Mouse (Mus musculus): ENCODE data around the gene Pafah2.

Pafah2 gene

DNA sequence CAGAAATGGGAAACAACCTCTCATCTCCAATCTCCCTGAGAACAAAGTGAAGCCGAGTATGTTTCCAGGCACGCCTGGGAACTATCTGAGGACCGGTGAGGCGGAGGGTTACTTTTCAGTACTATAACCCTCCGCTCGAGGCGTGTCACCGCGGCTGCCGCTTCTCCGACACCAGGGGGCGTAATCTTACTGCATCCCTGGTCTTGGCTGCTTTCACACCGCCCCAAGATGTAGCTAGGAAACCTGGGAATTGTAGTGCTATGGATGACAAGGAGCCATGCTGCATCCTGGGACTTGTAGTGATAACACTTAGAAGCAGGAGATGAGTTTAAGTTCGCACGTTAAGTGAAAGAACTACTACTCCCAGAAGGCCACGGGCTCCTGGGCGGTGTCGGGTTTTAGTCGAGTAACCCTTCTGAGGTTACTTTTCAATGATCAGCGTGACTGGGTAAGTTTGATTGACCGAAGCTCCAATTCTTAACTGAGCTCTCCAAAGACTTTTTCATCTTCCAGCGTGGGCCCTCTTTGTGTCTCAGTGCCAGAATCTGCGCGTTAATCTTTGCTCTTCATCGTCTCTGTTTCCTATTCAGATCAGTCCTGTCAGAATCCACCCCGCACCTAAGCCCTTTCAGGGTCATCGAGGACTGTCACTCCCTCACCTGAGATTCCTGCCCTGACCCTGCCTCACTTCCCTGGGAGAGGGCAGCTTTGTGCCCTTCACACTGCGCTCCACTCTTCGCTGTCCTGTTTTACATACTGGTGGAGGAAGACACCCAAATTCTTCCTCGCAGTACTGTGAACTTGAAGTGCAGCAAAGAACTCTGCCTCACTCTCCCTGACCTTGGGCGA is at the start of gene Pafah2:
TSS of gene Pafah2 (plus strand) at position 344 of the 849 bp plus-strand sequence.
- DNase-seq (ENCODE audit: low spot score in 2 of 2) = peak; percentile 97 to 99

DNA sequence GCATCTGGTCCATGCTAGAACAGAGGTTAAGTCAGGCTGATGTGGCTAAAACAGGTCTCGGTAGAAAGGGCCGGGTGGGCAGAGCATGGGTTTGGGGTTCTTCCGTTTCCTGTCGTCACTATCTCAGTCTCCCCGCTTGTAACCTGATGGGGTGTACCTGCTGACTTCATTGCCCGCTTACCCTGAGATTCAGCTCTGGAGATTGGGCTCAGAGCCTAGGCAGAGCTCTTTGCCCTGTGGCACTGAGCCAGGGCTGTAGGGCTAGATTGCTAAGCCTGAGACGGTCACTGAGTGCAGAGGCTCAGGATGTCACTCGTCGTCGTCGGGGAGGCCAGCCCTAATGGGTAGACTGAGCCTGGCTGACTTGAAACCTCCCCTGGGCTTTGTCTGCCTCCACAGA is 48.0 kb upstream of the Pafah2 start:
- no peak for DNase-seq (ENCODE audit: low spot score in 2 of 2)

DNA sequence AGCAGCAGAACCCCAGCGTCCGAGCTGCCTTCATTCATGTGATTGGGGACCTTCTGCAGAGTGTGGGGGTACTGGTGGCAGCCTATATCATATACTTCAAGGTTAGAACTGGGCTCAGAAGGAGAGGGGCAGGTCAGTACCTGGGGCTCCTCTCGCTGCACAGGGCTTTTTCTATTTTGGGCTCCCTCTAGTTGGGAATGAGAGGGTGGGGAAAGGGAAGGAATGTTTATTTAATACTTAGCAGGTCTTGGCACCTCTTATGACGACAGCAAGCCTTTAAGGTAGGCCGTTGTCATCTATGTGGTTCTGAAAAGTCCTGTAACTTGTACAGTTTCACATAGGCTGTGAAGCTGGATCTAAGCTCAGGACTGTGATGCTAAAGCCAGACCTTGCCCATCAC is 47.6 kb upstream of the Pafah2 start:
- no peak for DNase-seq (ENCODE audit: low spot score in 2 of 2)

DNA sequence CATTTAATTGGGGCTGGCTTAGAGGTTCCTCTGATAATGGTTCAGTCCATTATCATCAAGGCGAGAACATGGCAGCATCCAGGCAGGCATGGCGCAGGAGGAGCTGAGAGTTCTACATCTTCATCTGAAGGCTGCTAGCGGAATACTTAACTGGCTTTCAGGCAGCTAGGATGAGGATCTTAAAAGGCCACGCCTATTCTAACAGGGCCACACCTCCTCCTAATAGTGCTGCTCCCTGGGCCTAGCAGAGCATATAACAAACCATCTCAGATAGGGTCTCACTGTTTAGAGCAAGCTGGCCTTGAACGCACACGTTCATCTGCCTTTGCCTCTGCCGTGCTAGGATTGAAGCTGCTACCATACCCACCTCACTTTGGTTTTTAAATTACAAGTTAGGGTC is 46.3 kb upstream of the Pafah2 start:
- no peak for DNase-seq (ENCODE audit: low spot score in 2 of 2)

DNA sequence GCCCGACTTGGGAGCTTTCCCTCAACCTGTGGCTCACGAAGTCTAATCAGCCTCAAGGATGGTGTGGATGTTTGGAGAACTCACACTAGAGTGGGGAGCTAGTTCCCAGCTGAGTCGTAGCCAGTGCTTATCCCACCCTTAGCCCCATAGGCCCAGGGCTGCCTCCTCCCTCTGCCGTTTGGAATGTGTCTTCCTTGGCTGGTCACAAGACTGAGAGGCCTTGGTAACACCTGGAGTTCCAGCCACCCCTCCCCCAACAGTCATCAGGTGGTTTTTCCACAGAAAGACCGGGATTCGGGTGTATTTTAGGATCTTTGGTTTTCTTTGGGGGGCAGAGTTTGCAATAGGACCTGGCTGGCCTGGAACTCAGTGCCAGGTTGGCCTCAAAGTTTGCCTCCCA is 45.5 kb upstream of the Pafah2 start:
- no peak for DNase-seq (ENCODE audit: low spot score in 2 of 2)

DNA sequence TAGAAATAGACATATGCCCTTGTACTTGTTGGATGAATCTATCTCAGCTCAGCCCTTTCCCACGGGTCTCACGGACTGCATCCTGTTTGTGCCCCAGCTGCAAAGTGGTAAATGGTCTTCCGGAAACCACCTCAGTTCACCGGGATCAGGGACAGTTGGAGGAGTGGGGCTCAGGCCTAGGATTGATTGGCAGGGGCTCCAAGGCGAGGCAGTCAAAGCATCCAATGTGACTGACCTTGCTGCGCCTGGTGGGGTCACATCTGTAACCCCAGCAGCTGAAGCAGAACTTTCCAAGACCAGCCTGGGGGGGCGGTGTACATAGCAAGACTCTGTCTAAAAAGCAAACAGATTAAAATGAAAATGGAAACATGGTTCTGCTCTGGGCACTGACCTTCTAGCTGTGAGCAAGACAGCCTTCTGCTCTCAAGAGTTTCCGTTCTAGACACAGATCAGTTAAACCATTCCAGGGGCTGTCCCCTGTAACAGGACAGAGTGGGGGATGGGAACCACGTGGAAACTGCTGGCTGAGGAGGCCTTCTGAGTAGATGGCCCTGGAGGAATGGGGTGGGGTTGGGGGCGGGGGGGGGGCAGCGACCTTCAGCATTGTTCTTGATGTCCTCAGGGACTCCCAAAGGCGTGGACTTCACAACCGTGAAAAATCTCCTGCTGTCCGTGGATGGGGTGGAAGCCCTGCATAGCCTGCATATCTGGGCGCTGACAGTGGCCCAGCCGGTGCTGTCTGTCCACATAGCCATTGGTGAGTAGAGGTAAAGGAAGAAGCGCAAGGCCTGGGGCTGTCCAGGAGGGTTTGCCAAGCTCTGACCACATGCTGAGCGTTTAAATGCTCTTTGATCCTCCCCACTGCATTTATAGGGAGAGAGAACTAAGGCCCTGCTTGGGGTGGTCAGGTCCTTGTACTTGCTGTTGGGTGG is 44.5 kb upstream of the Pafah2 start:
- DNase-seq (ENCODE audit: low spot score in 2 of 2) = no peak

DNA sequence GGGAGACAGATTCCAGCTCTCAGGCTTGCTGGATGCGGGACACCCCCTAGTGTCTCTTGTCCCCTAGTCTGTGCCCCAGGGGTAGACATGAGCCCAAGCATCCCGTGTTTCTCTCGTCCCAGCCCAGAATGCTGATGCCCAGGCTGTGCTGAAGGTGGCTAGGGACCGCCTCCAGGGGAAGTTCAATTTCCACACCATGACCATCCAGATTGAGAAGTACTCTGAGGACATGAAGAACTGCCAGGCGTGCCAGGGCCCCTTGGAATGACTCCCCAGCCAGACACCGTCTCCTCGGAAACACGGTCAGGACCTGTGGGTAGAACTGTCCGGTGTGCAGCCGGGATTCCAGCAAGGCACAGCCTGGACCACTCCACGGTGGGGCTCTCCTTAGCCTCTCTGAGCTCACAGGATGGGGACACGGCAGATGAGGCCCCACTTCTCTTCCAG is 43.8 kb upstream of the Pafah2 start:
- no peak for DNase-seq (ENCODE audit: low spot score in 2 of 2)

DNA sequence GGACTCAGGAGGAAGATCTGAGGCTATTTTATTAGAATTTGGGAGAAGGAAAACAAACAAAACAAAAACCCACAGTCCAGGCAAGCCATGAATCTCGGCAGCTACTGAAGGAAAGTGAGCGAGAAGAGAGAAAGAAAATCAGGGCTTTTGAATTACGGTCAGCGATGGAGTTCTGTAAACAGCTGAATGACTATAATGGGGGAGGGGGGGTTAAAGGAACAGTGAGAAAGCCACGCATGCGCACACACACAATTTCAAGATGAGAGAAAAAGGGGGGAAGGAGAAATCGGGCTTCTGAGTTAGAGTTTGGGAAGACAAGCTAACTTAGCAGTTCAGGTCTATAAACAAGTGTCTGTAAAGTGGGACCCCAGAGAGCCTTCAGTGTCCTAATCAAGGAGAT is 43.2 kb upstream of the Pafah2 start:
- no peak for DNase-seq (ENCODE audit: low spot score in 2 of 2)

DNA sequence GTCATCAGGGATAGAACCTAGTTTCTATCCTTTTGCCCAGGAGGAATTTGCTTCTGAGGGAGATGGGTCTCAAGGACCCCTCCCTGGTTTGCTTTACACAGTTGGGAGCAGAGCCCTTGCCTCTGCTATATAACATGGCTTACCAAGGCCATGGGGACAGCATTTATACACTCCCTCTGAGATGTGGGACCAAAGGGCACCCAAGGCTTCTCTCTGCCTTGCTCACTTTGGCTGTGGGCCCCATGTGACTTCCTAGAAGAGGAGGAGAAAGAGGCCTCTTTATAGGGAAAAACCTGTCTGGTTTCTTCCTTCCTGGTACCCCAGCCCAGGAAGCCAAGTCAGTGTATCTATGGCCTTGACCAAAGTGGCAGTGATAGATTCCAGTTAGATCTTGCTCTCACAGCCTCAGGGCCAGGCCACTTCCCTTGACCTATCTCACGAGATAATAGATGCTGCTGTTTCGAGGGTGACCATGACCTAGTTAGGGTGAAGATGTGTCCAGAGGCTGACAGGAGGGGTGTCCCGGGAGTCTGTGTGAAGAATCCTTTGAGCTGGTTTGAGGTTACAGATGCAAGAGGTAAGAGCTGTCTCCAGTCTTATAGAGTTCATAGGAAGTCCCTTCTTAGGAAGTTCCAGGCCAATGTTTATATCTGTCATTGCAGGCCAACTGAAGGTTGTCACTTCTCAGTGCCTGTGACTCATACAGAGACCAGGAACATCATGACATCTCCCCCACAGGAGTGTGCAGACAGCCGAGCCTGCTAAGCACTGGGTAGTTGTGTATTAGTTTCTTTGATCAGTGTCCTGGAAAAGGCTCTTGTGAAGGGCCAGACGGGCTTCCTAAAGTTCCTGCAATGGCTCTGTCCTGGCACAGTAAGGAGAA is 42.4 kb upstream of the Pafah2 start:
- DNase-seq (ENCODE audit: low spot score in 2 of 2) = no peak

DNA sequence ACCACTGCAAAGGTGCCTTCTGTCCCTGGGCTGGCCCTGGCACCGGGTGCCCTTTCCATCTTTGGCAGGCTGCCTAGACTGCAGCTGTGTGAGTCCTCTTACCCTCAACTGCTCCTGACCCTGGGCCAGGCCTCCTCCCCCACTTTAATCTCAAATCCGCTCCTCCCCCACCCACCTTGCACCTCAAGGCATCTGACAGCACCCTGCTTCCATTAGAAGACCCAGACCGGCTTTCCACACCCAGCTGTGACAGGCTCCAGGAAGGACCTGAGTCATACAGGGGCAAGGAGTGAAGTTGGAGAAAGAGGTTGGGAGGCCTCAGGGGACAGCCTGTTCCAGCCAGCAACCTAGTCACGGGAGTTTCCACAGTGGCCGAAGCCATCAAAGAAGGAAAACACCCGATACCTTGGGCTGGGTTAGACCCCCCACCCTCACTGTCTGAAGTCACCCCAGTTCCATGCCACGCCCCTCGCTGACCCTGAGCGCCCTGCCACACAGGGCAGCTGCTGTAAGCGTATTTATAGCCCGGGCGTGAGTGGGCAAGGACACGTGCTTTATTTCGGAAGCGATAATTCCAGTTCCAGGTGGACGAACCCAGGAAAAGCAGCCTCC is 40.2 kb upstream of the Pafah2 start:
- DNase-seq (ENCODE audit: low spot score in 2 of 2) = peak; percentile 63 to 80

DNA sequence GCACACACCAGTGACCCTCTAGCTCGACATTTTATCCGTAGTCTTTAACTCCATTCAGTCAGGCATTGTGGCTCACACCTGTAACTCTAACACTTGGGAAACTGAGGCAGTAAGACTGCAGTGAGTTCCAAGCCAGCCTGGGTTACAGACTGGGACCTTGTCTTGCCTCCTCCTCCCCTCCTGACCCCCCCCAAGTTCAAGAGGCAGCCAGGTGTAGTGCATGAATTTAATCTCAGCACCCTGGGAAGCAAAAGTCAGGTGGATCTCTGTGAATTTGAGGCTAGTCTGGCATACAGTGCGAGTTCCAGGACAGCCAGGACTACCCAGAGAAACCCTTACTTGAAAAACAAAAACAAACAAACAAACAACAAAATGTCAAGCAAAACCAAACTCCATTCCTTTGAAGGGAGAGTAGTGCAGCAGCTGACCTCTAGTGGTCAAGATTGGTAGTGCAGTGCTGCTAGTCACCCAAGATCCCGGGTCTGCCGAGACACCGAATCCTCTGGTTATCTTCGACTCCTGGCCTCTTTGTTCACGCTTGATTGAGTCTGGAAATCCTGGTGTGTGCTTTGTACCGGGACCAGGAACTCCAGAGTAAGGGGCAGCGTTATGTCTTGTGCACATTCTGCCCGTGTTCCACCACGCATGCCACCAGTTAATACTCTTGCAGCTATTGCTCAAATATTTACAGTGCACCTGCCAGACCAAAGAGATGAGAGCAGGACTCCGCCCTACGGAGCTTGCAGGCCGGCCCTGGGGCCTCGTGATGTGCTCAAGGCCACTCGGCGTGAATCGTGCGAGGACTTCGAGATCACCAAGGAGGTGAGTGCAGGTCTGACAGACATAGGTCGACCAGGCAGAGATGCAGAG is 39.3 kb upstream of the Pafah2 start:
- peak; percentile 43 to 69 for DNase-seq (ENCODE audit: low spot score in 2 of 2)

DNA sequence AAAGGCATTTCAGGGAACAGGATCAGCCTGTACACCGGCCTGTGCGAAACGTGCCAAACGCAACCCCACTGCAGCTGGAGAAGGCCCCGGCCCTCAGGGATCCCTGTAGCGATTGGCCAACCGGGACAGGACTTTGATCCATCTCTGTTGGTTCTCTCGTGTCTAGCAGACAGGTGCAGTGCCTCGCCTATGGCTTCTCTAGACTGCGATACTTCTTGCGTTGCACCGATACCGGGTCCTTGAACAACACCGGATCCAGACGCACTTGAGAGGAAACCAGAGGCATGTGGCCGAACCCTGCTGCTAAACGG is 38.7 kb upstream of the Pafah2 start:
- DNase-seq (ENCODE audit: low spot score in 2 of 2) = no peak

DNA sequence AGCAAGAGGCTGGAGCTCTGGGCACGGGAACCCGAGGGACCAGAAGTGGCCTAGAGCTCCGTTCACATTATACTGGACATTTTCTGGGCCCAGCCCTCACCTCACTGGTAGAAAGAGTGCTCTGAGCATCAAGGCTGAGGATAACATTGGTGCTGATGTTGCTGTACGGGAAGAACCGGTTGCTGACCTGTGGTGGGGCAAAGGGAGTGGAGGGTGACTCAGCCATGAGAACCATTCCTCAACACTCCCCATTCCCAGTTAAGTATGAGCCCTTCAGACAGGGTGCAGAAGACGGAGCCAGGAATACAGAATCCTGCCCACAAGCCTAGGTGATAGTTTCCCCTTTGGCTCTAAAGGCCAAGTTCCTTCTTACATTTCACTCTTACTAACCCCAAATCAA is 36.5 kb upstream of the Pafah2 start:
- no peak for DNase-seq (ENCODE audit: low spot score in 2 of 2)

DNA sequence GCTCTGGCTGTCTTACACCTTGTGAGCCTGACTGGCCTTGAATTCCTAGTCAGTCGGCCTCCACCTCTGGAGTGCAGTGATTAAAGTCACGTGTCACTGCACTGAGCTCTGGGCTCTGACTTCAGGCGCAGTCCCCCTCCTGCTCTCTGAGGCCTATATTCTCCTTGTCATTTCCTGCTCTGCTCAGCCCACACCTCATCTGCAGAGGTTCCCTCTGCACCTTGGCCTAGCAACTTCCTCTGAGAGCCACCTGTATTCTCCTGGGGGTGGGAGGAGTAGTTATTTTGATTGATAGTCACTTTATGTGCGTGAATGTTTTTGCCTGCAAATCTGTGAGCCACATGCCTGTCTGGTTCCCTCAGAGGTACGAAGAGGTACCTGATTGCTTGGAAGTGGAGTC is 34.9 kb upstream of the Pafah2 start:
- DNase-seq (ENCODE audit: low spot score in 2 of 2) = no peak

DNA sequence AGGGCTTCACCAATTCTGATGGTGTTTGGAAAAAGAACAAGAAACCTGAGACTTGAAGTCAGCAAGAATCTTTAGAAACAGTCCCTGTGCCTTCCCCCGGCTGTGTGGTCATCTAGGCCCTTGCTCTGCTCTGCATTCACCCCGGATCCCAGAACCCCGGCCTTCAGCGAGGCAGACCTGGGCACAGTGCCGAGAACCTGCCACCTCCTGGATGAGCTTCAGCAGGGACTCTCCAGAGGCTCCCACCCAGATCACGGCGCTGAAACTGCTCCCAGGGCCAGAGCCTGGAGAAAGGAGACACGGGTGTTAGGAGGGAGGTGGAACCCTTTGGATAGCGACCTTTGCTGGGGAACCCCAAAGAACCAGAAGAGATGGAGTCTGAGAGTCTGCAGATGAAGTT is 34.0 kb upstream of the Pafah2 start:
- DNase-seq (ENCODE audit: low spot score in 2 of 2) = peak in 1 of 2 experiments; percentile 42

DNA sequence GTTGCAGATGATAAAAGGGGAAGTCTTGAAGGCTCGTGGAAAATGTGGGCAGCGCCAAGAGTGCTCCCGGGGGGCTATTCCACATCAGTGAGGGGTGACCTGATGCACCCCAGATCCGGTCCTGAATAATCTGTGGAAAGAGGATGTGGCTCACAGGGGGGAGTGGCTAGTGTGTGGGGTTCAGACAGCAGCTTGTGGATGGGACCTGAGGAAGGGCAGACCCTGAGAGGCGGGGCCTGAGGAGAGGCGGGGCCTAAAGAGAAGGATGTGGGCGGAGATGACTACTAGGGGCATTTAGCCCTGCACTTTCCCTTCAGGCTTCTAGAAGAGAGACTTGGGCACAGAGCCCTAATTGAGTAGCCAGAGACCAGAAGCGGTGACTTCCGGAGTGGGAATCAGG is 33.5 kb upstream of the Pafah2 start:
- peak; percentile 32 to 54 for DNase-seq (ENCODE audit: low spot score in 2 of 2)

DNA sequence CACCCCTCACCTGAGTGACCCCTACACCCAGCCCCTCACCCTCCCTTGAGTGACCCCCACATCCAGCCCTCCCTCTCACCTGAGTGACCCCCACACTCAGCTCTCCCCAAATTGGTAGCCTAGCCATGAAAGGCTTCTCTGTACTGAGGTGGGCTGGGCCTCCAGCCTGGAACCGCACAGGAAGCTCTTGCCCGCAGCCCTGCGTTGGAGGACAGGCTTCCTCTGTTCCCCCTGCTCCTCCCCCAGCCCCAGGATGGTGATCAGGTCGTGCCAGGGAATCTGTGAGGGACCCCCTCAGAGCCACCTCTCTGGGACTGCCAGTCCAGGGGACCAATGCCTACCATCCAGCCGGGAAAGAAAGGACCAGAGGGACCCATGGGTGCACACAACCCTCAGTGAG is 30.8 kb upstream of the Pafah2 start:
- no peak for DNase-seq (ENCODE audit: low spot score in 2 of 2)

DNA sequence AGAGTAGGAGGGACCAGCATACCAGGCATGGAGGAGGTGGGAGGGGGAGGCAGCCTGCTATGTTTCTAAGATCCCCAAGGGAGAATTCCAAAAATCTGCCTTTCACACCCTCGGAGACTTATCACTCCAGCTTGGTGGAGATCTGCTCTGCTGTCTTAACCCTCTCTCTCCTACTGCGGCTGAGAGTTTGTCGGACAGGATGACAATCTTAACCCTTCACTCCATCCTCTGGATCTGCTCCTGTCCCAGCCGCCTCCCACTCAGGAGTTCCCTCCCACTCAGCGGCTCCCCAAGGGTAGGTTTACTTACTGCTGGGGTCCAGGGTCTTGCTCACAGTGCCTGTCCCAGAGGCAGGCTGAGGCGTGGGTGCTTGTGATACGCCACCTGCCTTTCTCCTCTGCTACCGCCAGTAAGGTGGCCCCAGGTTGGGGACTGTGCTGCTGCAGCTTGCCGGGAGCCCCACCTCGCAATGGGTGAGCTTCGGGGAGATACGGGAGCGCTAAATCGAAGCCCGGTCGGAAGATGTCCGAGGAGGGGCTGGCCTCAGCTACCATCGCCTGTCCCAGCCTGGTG is 25.4 kb upstream of the Pafah2 start:
- no peak for DNase-seq (ENCODE audit: low spot score in 2 of 2)

DNA sequence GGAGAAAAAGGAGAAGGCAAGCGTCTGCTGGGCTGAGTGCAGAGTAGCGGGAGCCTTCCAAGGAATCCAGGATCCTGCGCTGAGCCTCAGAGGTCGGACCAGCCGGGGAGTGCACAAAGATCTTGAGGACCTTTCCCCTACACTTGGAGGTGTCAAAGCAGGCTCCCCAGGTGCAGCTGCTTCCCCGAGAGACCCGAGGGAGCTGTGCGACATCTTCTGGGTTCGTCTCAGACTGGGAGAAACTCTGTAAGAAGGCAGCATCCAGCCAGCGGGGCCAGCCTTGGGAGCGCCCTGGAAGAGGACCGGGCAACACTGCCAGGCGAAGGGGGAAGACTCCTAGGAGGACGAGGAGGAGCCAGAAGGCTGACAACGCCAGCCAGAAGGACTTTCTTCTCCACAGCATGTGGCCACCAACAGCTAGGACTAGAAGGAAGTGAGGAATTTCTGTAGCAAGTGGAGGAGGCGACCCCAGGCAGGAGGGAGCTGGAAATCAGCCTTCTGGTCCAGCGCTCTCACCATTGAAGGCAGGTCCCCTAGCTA is 24.7 kb upstream of the Pafah2 start:
- DNase-seq (ENCODE audit: low spot score in 2 of 2) = no peak

DNA sequence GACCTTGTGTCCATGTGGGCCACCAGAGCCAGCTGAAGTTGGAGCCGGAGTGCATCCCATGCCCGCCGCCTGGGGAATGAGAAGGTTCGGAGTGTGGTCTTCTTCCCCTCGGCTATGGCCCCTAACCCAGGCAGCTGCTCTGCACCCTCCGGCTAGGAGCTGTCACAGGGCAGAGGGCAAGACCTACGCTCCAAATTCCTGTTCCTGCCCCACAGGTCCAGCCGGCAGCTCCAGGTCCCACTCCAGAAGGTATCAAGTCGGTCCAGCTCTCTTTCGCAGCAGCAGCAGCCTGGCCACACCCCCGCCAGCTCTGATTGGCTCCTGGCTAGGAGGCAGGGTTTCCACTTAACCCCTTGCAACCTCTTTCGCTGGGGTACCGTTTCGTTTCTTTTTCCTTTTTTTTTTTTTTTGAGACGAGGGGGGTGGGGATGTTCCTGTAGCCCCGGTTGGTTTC is 23.8 kb upstream of the Pafah2 start:
- DNase-seq (ENCODE audit: low spot score in 2 of 2) = peak; percentile 74
